Mouse (Mus musculus): ENCODE data around the gene Ybx3. TPM values are rescaled to one million over a fixed set of nuclear protein-coding genes. Genes with fewer than 3 reads are reported as not detected.

Ybx3 gene
- polyA plus RNA-seq, 1 experiment from 2014 or later: 44.7 TPM

- Histone ChIP-seq H3K36me3 (replicated peaks) (no peaks in the 10 kb centered on the region), H3K27me3 (replicated peaks; ENCODE audit: low read depth, poor library complexity, severe bottlenecking) (no peaks in the 10 kb centered on the region), H3K27ac (replicated peaks) (no peak within 1 kb of the TSS), H3K9me3 (no peaks in the 10 kb centered on the region), H3K4me1 (peaks cover 3% of the 10 kb centered on the region; the same call in 1 of the 2 replicates), H3K4me3 (peak within 1 kb of the TSS; percentile 51)
- DNase-seq (ENCODE audit: low spot score): peak; percentile 81
- 2% methylated on average over 16 of the region's 16 CpGs for WGBS
Measured at GRCm38 (mm10) chr6:131353352-131353919, 34.8 kb downstream of the Ybx3 start, which contains the start of gene Styk1. Gene Styk1, minus strand, starts transcription at chr6:131353597.

- no peaks in the 10 kb centered on the region for H3K4me1 ChIP-seq
- DNase-seq (ENCODE audit: low spot score): no peak
- WGBS: 90% methylated on average over 2 of the region's 2 CpGs
Measured at GRCm38 (mm10) chr6:131347026-131347425, 41.2 kb downstream of the Ybx3 start.

GRCm38 (mm10) chr6:131344346-131344745 is 43.9 kb downstream of the Ybx3 start:
- Histone ChIP-seq H3K4me1 (no peaks in the 10 kb centered on the region), H3K27ac (replicated peaks) (no peak overlapping the region), H3K9me3 (no peaks in the 10 kb centered on the region), H3K4me3 (no peak overlapping the region), H3K27me3 (replicated peaks; ENCODE audit: low read depth, poor library complexity, severe bottlenecking) (no peaks in the 10 kb centered on the region), H3K36me3 (replicated peaks) (no peaks in the 10 kb centered on the region)
- WGBS: 91% methylated on average over 7 of the region's 7 CpGs
- DNase-seq (ENCODE audit: low spot score): no peak

More at GRCm38 (mm10) chr6:131347026-131347425, 41.2 kb downstream of the Ybx3 start:
- Histone ChIP-seq H3K27ac (replicated peaks) (no peak overlapping the region), H3K9me3 (no peaks in the 10 kb centered on the region), H3K27me3 (replicated peaks; ENCODE audit: low read depth, poor library complexity, severe bottlenecking) (no peaks in the 10 kb centered on the region), H3K4me3 (no peak overlapping the region), H3K36me3 (replicated peaks) (no peaks in the 10 kb centered on the region)

GRCm38 (mm10) chr6:131340082-131340481 is 48.2 kb downstream of the Ybx3 start:
- no peak for DNase-seq (ENCODE audit: low spot score)
- Histone ChIP-seq H3K27me3 (replicated peaks; ENCODE audit: low read depth, poor library complexity, severe bottlenecking) (no peaks in the 10 kb centered on the region), H3K4me3 (no peak overlapping the region), H3K36me3 (replicated peaks) (no peaks in the 10 kb centered on the region), H3K27ac (replicated peaks) (no peak overlapping the region), H3K9me3 (no peaks in the 10 kb centered on the region), H3K4me1 (no peaks in the 10 kb centered on the region)
- 78% methylated on average over 3 of the region's 3 CpGs for WGBS

- Histone ChIP-seq H3K27me3 (replicated peaks; ENCODE audit: low read depth, poor library complexity, severe bottlenecking) (no peaks in the 10 kb centered on the region), H3K4me1 (no peaks in the 10 kb centered on the region), H3K36me3 (replicated peaks) (no peaks in the 10 kb centered on the region), H3K27ac (replicated peaks) (no peak overlapping the region), H3K9me3 (no peaks in the 10 kb centered on the region), H3K4me3 (no peak overlapping the region)
- no peak for DNase-seq (ENCODE audit: low spot score)
- 89% methylated on average over 3 of the region's 3 CpGs for WGBS
Measured at GRCm38 (mm10) chr6:131339309-131339708, 49.0 kb downstream of the Ybx3 start.

GRCm38 (mm10) chr6:131338787-131339186 is 49.5 kb downstream of the Ybx3 start:
- H3K9me3 ChIP-seq: no peaks in the 10 kb centered on the region
- WGBS: 79% methylated on average over 1 of the region's 1 CpGs
- H3K27me3 ChIP-seq (replicated peaks; ENCODE audit: low read depth, poor library complexity, severe bottlenecking): no peaks in the 10 kb centered on the region
- no peak overlapping the region for H3K4me3 ChIP-seq
- H3K4me1 ChIP-seq: no peaks in the 10 kb centered on the region
- H3K27ac ChIP-seq (replicated peaks): no peak overlapping the region
- DNase-seq (ENCODE audit: low spot score): no peak
- no peaks in the 10 kb centered on the region for H3K36me3 ChIP-seq (replicated peaks)

- WGBS: 84% methylated on average over 2 of the region's 2 CpGs
- H3K36me3 ChIP-seq (replicated peaks): no peaks in the 10 kb centered on the region
- H3K27me3 ChIP-seq (replicated peaks; ENCODE audit: low read depth, poor library complexity, severe bottlenecking): no peaks in the 10 kb centered on the region
- DNase-seq (ENCODE audit: low spot score): no peak
- H3K4me1 ChIP-seq: no peaks in the 10 kb centered on the region
- H3K4me3 ChIP-seq: no peak overlapping the region
- no peak overlapping the region for H3K27ac ChIP-seq (replicated peaks)
- no peaks in the 10 kb centered on the region for H3K9me3 ChIP-seq
Measured at GRCm38 (mm10) chr6:131327076-131327475, 61.2 kb downstream of the Ybx3 start.

GRCm38 (mm10) chr6:131321854-131322639 is 66.2 kb downstream of the Ybx3 start:
- DNase-seq (ENCODE audit: low spot score): no peak
- Histone ChIP-seq H3K9me3 (no peaks in the 10 kb centered on the region), H3K27ac (replicated peaks) (no peak overlapping the region), H3K4me3 (no peak overlapping the region), H3K4me1 (no peaks in the 10 kb centered on the region), H3K36me3 (replicated peaks) (no peaks in the 10 kb centered on the region), H3K27me3 (replicated peaks; ENCODE audit: low read depth, poor library complexity, severe bottlenecking) (no peaks in the 10 kb centered on the region)
- WGBS: 76% methylated on average over 3 of the region's 3 CpGs

GRCm38 (mm10) chr6:131316155-131317101 is 71.8 kb downstream of the Ybx3 start:
- 86% methylated on average over 7 of the region's 7 CpGs for WGBS
- no peaks in the 10 kb centered on the region for H3K4me1 ChIP-seq
- no peak overlapping the region for H3K4me3 ChIP-seq
- no peaks in the 10 kb centered on the region for H3K9me3 ChIP-seq
- no peaks in the 10 kb centered on the region for H3K27me3 ChIP-seq (replicated peaks; ENCODE audit: low read depth, poor library complexity, severe bottlenecking)
- no peak overlapping the region for H3K27ac ChIP-seq (replicated peaks)
- H3K36me3 ChIP-seq (replicated peaks): no peaks in the 10 kb centered on the region
- no peak for DNase-seq (ENCODE audit: low spot score)

Other genes with a start within 250 kb of the Ybx3 start
- not detected in 2 replicates for gene Klra2, start 141.1 kb downstream of the Ybx3 start, polyA plus RNA-seq (2016; fragmentation: Nextera tagmentation; extraction: Ambion mirVana)
- 54.8 and 57.9 TPM in 2 replicates for gene Magohb, start 95.2 kb downstream of the Ybx3 start, polyA plus RNA-seq (2016; fragmentation: Nextera tagmentation; extraction: Ambion mirVana)
- 0.56 and 0.67 TPM in 2 replicates for gene Styk1, start 34.9 kb downstream of the Ybx3 start, polyA plus RNA-seq (2016; fragmentation: Nextera tagmentation; extraction: Ambion mirVana)
- not detected in 2 replicates for gene 5430401F13Rik, start 97.9 kb upstream of the Ybx3 start, polyA plus RNA-seq (2016; fragmentation: Nextera tagmentation; extraction: Ambion mirVana)
- not detected in 2 replicates for gene Gm6619, start 97.9 kb upstream of the Ybx3 start, polyA plus RNA-seq (2016; fragmentation: Nextera tagmentation; extraction: Ambion mirVana)
- gene Tas2r130, start 242.4 kb upstream of the Ybx3 start, polyA plus RNA-seq (2016; fragmentation: Nextera tagmentation; extraction: Ambion mirVana): not detected in 2 replicates

All from embryonic facial prominence, embryonic 10.5 days (tissue).